Mouse (Mus musculus) heart, adult 2 months (tissue): ENCODE results near the gene Gm20388.

ENCODE experiments used
- CTCF ChIP-seq: fragments of 200-600 bp; IDR thresholded peaks from 2 replicates; pipeline ENCODE4 v1.8.1; 2022; ENCODE audit warnings: antibody characterized with exemption, mild to moderate bottlenecking, moderate library complexity
- EP300 ChIP-seq: fragments of 200-500 bp; IDR thresholded peaks from 2 replicates; pipeline ENCODE4 v1.6.1; 2011; ENCODE audit warnings: low read depth, low read length, control low read depth; ENCODE audit not compliant: insufficient read depth
- POLR2A ChIP-seq: fragments of 200-500 bp; IDR thresholded peaks from 2 replicates; pipeline ENCODE4 v1.6.1; 2011; ENCODE audit warnings: mild to moderate bottlenecking, low read depth, low read length, control low read depth; ENCODE audit not compliant: insufficient read depth

DNA sequence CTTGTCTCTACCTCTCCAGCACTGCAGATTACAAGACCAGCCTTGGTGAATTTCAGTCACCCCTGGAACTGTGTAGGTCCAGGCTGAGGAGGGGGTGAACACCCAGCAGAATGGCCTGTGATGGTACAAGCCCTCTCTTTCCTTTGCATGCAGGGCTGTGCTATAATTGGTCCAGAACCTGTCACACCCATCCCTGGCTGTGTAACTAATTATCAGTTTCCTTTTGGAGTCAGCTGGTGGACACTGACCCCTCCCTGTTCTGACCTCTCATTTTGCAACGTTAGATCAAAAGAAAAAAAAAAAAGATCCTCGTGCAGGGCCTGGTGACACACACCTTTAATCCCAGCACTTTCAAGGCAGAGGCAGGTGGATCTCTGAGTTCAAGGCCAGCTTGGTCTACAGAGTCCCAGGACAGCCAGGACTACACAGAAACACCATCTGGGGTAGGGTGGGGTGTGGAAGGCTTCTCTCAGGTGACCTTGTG lies 2032.5 kb downstream of the Gm20388 start:
- TF ChIP-seq POLR2A (0 out of 2 replicates have a peak, but pooled peaks have one; percentile 13), CTCF (no peak), EP300 (0 out of 2 replicates have a peak, but pooled peaks have one; percentile 18)
